ENCODE assay signal across 19 mouse cellular contexts in genomic region chr8:91250966-91251365, GRCm38 (mm10).
"Had no signal": no experiment of that assay in that cellular context is flagged by ENCODE, and none has a peak within 500 bp of the region (broad histone marks: within the 10 kb centered on the region; RNA-seq: fewer than 3 reads in every experiment).

No protein-coding gene starts in this region.

- ATAC-seq: inflammation-experienced regulatory T-cells, adult 6 months; intestine, postnatal 0 days; liver, postnatal 0 days had no signal

- H3K4me2 ChIP-seq: limb, embryonic 12.5 days; liver, embryonic 13.5 days; lung, embryonic 15.5 days; neural tube, embryonic 13.5 days; stomach, embryonic 15.5 days had no signal

- H3K9me3 ChIP-seq: limb, embryonic 12.5 days; liver, embryonic 13.5 days; lung, embryonic 15.5 days; midbrain, embryonic 10.5 days; neural tube, embryonic 13.5 days; stomach, embryonic 15.5 days had no signal

- H3K27ac ChIP-seq: kidney, postnatal 0 days; limb, embryonic 12.5 days; liver, embryonic 13.5 days; lung, embryonic 15.5 days; macrophage; midbrain, embryonic 10.5 days; neural tube, embryonic 13.5 days; stomach, embryonic 15.5 days had no signal

- H3K27me3 ChIP-seq: limb, embryonic 12.5 days; liver, embryonic 13.5 days; lung, embryonic 15.5 days; neural tube, embryonic 13.5 days; stomach, embryonic 15.5 days had no signal

- H3K4me1 ChIP-seq: limb, embryonic 12.5 days; lung, embryonic 15.5 days; neural tube, embryonic 13.5 days; stomach, embryonic 15.5 days had no signal

- H3K36me3 ChIP-seq: liver, embryonic 13.5 days; lung, embryonic 15.5 days; stomach, embryonic 15.5 days had no signal

- H3K9ac ChIP-seq: limb, embryonic 12.5 days; liver, embryonic 13.5 days; liver, postnatal 0 days; lung, embryonic 15.5 days; neural tube, embryonic 13.5 days; stomach, embryonic 15.5 days had no signal

- H3K4me3 ChIP-seq: limb, embryonic 12.5 days; liver, embryonic 13.5 days; lung, embryonic 15.5 days; midbrain, embryonic 10.5 days; neural tube, embryonic 13.5 days; stomach, embryonic 15.5 days had no signal

- DNase-seq: kidney, adult 8-10 months; kidney, postnatal 36 days; liver; liver, embryonic 13.5 days; liver, postnatal 0 days; lung, postnatal 14 days; midbrain, embryonic 14.5 days; retina, postnatal 1 day; right cerebral cortex, postnatal 4 days; spleen, adult 18-20 months had no signal
